Mouse (Mus musculus) lung, adult 2 months (tissue): ENCODE results near the gene Cfap73.

ENCODE experiments used
- CTCF ChIP-seq: fragments of 200-500 bp; IDR thresholded peaks from 2 replicates; pipeline ENCODE4 v1.5.1; 2011; ENCODE audit warnings: mild to moderate bottlenecking, low read length, control low read depth; ENCODE audit not compliant: insufficient read depth
- POLR2A ChIP-seq: fragments of 200-500 bp; IDR thresholded peaks from 2 replicates; pipeline ENCODE4 v1.6.1; 2011; ENCODE audit warnings: low read depth, mild to moderate bottlenecking, control low read depth, low read length, borderline replicate concordance; ENCODE audit errors: extremely low read depth

DNA sequence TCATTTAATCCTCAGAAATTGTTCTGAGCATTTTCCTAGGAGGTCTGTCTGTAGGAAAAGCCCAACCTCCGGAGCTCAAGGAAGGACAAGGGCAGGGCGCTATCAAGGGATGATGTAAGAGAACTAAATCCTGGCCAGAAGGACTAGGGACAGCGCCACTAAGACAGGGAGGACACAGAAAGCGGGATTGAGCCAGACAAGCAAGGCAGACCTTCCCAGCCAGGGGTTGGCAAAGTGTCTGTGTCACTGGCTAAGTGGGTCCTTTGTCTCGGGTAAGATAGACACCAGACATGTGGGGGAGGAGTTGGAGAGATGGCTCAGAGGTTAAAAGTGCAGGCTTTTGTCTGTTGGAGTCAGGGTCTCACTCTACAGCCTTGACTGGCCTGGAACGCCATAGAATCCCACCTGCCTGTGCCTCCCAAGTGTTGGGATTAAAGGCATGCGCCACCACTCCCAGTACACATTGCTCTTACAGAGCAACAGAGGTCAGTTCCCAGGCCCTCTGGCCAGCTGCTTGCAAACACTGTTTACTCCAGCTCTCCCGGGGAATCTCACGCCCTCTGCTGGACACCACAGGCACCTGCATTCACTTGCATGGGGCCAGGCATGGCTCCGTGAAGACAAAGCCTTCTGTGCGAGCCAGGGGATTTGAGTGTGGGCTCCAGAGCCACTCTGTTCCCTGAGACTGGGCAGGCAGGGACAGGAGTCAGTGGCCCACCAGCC is 32.9 kb downstream of the Cfap73 start:
- TF ChIP-seq POLR2A (no peak), CTCF (peak; percentile 54; the same call in 1 of the 2 replicates)
